ENCODE assay signal across 9 mouse cellular contexts in the genomic region with DNA sequence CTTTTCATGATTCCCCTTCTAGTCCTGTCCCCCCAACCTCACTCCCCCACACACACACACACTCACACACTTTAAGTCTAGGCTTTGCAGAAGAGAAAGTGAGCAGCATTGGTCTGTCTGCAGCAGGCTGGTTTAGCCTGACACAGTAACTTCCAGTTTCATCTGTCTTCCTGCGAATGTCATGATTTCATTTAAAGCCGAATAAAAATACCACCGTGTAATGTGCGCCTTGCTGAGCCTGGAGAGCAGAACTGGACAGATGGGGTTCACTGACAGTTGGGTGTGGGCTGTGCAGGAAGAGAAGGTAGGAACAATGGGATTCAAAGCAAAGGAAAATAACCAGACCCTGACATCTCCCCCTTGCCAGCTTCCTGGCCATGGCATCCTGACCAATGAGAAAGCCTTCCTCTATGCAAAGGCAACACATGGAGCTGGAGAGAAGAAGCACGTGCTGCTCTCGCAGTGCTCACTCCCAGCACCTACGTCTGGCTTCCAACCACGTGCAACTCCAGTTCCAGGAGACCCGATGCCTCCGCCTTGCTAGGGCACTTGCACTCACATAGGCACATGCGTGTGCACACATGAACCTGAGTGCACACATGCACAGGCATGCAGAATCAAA. TPM values are rescaled to one million over a fixed set of nuclear protein-coding genes. Genes with fewer than 3 reads are reported as not detected.
DNase-seq lines count a peak whose midpoint lies in the region; ATAC-seq and TF ChIP-seq lines count a peak whose summit lies in the region.
"Had no signal": no experiment of that assay in that cellular context is flagged by ENCODE, and none has a peak within 500 bp of the region (broad histone marks: within the 10 kb centered on the region; RNA-seq: fewer than 3 reads in every experiment).

No protein-coding gene starts in this region.

- no peaks in the 10 kb centered on the region for H3K79me3 ChIP-seq in C2C12 (ENCODE audit: low read depth)

- no peaks in the 10 kb centered on the region for H3K9me3 ChIP-seq in forebrain, postnatal 0 days (ENCODE audit: low read length)
- no peaks in the 10 kb centered on the region; the same call in 1 of the 2 replicates for H3K9me3 ChIP-seq in liver, embryonic 11.5 days (ENCODE audit: control insufficient read depth, low read length)
- H3K9me3 ChIP-seq: stomach, embryonic 15.5 days had no signal

- no peaks in the 10 kb centered on the region for H3K36me3 ChIP-seq in C2C12 (ENCODE audit: control insufficient read depth, insufficient read depth)
- H3K36me3 ChIP-seq in forebrain, postnatal 0 days (ENCODE audit: insufficient read depth), result no peaks in the 10 kb centered on the region
- H3K36me3 ChIP-seq in liver, embryonic 11.5 days (ENCODE audit: control insufficient read depth, insufficient read depth, low read length), result no peaks in the 10 kb centered on the region
- H3K36me3 ChIP-seq: stomach, embryonic 15.5 days had no signal

- no peak for TF ChIP-seq CTCF in C2C12 (IDR thresholded peaks at IDR 0.05; ENCODE audit: control insufficient read depth, insufficient read depth, insufficient read length)
- TF ChIP-seq CTCF in forebrain, postnatal 0 days (IDR thresholded peaks at IDR 0.05; ENCODE audit: low read depth), result no peak

- no peaks in the 10 kb centered on the region for H3K27me3 ChIP-seq in C2C12 (ENCODE audit: control insufficient read depth, insufficient read depth, insufficient read length)
- no peaks in the 10 kb centered on the region for H3K27me3 ChIP-seq in forebrain, postnatal 0 days (ENCODE audit: insufficient read depth, low read length)
- no peaks in the 10 kb centered on the region for H3K27me3 ChIP-seq in liver, embryonic 11.5 days (replicated peaks; ENCODE audit: control insufficient read depth, insufficient read depth, low read length)
- H3K27me3 ChIP-seq: stomach, embryonic 15.5 days had no signal

- WGBS in forebrain, postnatal 0 days, result 53% methylated on average over 11 of the region's 11 CpGs
- 79% methylated on average over 11 of the region's 11 CpGs for WGBS in liver, embryonic 11.5 days

- H3K4me2 ChIP-seq in forebrain, postnatal 0 days (ENCODE audit: low read depth), result peak overlapping the region; percentile 29; the same call in 1 of the 2 replicates
- H3K4me2 ChIP-seq in liver, embryonic 11.5 days, result no peak overlapping the region
- H3K4me2 ChIP-seq: stomach, embryonic 15.5 days had no signal

- peak; percentile 26 for DNase-seq in R1 (ENCODE audit: low read depth, low spot score)
- peak; percentile 43 for DNase-seq in forebrain, postnatal 0 days
- peak; percentile 18 to 49 for DNase-seq in left cerebral cortex, adult 18-20 months (ENCODE audit: low spot score in 2 of 2)
- peak; percentile 49 to 50 for DNase-seq in right cerebral cortex, adult 2 months (ENCODE audit: low spot score in 2 of 2)
- DNase-seq in adrenal gland, adult (ENCODE audit: inconsistent age in 2 of 2, low spot score in 1 of 2), result no peak
- no peak for DNase-seq in heart, adult 11 months
- no peak for DNase-seq in liver, embryonic 11.5 days (ENCODE audit: low spot score)

- peak overlapping the region; percentile 24 for H3ac ChIP-seq in C2C12 (ENCODE audit: control insufficient read depth, insufficient read length, low read depth)

- ATAC-seq in forebrain, postnatal 0 days, result peak; percentile 82
- ATAC-seq in liver, embryonic 11.5 days (replicated peaks; ENCODE audit: low FRiP score), result no peak

- no peaks in the 10 kb centered on the region for H3K79me2 ChIP-seq in C2C12 (ENCODE audit: control insufficient read depth, insufficient read depth)

- H3K4me1 ChIP-seq in forebrain, postnatal 0 days (ENCODE audit: insufficient read depth), result peaks cover 2% of the 10 kb centered on the region; the same call in 1 of the 2 replicates
- no peaks in the 10 kb centered on the region; the same call in 1 of the 2 replicates for H3K4me1 ChIP-seq in liver, embryonic 11.5 days (replicated peaks; ENCODE audit: control insufficient read depth, insufficient read depth, low read length)

- H3K9ac ChIP-seq in forebrain, postnatal 0 days, result no peak overlapping the region
- no peak overlapping the region for H3K9ac ChIP-seq in liver, embryonic 11.5 days (ENCODE audit: low read depth, low read length)
- H3K9ac ChIP-seq: stomach, embryonic 15.5 days had no signal

- H3K27ac ChIP-seq in forebrain, postnatal 0 days (ENCODE audit: low read depth, low read length), result 0 out of 2 replicates have a peak overlapping the region, but pooled peaks have one; percentile 21
- no peak overlapping the region for H3K27ac ChIP-seq in liver, embryonic 11.5 days (ENCODE audit: low read depth, low read length)
- H3K27ac ChIP-seq: stomach, embryonic 15.5 days had no signal

- no peak overlapping the region for H3K4me3 ChIP-seq in C2C12 (ENCODE audit: insufficient read depth, poor library complexity, severe bottlenecking)
- H3K4me3 ChIP-seq in forebrain, postnatal 0 days (ENCODE audit: low read depth, low read length), result no peak overlapping the region
- H3K4me3 ChIP-seq in liver, embryonic 11.5 days (ENCODE audit: low read depth, low read length), result no peak overlapping the region
- H3K4me3 ChIP-seq: stomach, embryonic 15.5 days had no signal

TF ChIP-seq in C2C12, 6 proteins besides CTCF, POLR2A, EP300 and RAD21:
- TF ChIP-seq USF1 (IDR thresholded peaks at IDR 0.05; ENCODE audit: low read depth), result no peak
- TF ChIP-seq CEBPB (IDR thresholded peaks at IDR 0.05; ENCODE audit: low read depth), result no peak
- TF ChIP-seq MYOG (IDR thresholded peaks at IDR 0.05; ENCODE audit: control insufficient read depth, extremely low read depth, insufficient read length), result no peak
- no peak for TF ChIP-seq FOSL1 (IDR thresholded peaks at IDR 0.05; ENCODE audit: insufficient read depth, low read length, poor library complexity, severe bottlenecking)
- no peak for TF ChIP-seq MAX (IDR thresholded peaks at IDR 0.05)
- TF ChIP-seq MYOD1 (IDR thresholded peaks at IDR 0.05; ENCODE audit: control insufficient read depth, insufficient read length, low read depth), result no peak
TF ChIP-seq in C2C12: peak in this region for 0.

RNA-seq across cellular contexts. Expression of gene Svopl, which starts 18.8 kb away (rescaled TPM):
- polyA plus RNA-seq in C2C12 (2012; fragmentation: generic; extraction: Trizol), result 0.02 TPM
- total RNA-seq in forebrain, postnatal 0 days (2014; rRNA removed), result not detected in 2 replicates
- 0.73 and 1.1 TPM in 2 replicates for polyA plus RNA-seq in forebrain, postnatal 0 days (2015; fragmentation: Nextera tagmentation; extraction: Ambion mirVana)
- total RNA-seq in left cerebral cortex, adult 18-20 months (2021), result not detected
- polyA plus RNA-seq in liver, embryonic 11.5 days (2014; fragmentation: Nextera tagmentation; extraction: Ambion mirVana), result 0.08 and 0.25 TPM in 2 replicates

RNA-seq across cellular contexts. Expression of gene Tmem213, which starts 43.4 kb away (rescaled TPM):
- polyA plus RNA-seq in C2C12 (2012; fragmentation: generic; extraction: Trizol), result not detected
- total RNA-seq in forebrain, postnatal 0 days (2014; rRNA removed), result not detected in 2 replicates
- not detected in 2 replicates for polyA plus RNA-seq in forebrain, postnatal 0 days (2015; fragmentation: Nextera tagmentation; extraction: Ambion mirVana)
- not detected for total RNA-seq in left cerebral cortex, adult 18-20 months (2021)
- not detected in 2 replicates for polyA plus RNA-seq in liver, embryonic 11.5 days (2014; fragmentation: Nextera tagmentation; extraction: Ambion mirVana)

RNA-seq across cellular contexts. Expression of gene Atp6v0a4, which starts 58.8 kb away (rescaled TPM):
- 0.11 TPM for polyA plus RNA-seq in C2C12 (2012; fragmentation: generic; extraction: Trizol)
- 0.33 and 2.6 TPM in 2 replicates for total RNA-seq in forebrain, postnatal 0 days (2014; rRNA removed)
- polyA plus RNA-seq in forebrain, postnatal 0 days (2015; fragmentation: Nextera tagmentation; extraction: Ambion mirVana), result 0.14 and 0.15 TPM in 2 replicates
- total RNA-seq in left cerebral cortex, adult 18-20 months (2021), result 1 to 10 TPM; 1.4 to 2.0 TPM
- polyA plus RNA-seq in liver, embryonic 11.5 days (2014; fragmentation: Nextera tagmentation; extraction: Ambion mirVana), result 0.27 and 0.29 TPM in 2 replicates

Comparison
In these comparisons a context has a peak if more than half of its experiments do, and no peak if none do; other contexts are left out.
1. DNase-seq: peak in R1 (single experiment), forebrain, postnatal 0 days (single experiment), left cerebral cortex, adult 18-20 months (2 of 2) and right cerebral cortex, adult 2 months (2 of 2); none in adrenal gland, adult (0 of 2), heart, adult 11 months (single experiment) and liver, embryonic 11.5 days (single experiment).